Mouse (Mus musculus): ENCODE measurements around the gene Akr1c19.
A peak's percentile ranks its signal among the peaks of the same experiment; 100 is the strongest.
"Not testable (repeated sequence)": the region's sequence is repeated elsewhere in the genome, so short reads cannot be mapped to it uniquely, and the experiment has no call there.

Gene Akr1c19

GRCm38 (mm10) chr13:4265455-4265854, 37.0 kb downstream of the Akr1c19 start:
- not testable (repeated sequence) for DNase-seq (ENCODE audit: low spot score in 2 of 2)

- DNase-seq (ENCODE audit: low spot score in 2 of 2): no peak
Observed at GRCm38 (mm10) chr13:4270860-4271259, 42.4 kb downstream of the Akr1c19 start.

- no peak for DNase-seq (ENCODE audit: low spot score in 2 of 2)
Observed at GRCm38 (mm10) chr13:4277526-4277925, 49.0 kb downstream of the Akr1c19 start.

- DNase-seq (ENCODE audit: low spot score in 2 of 2): no peak
Observed at GRCm38 (mm10) chr13:4279284-4279683, 50.8 kb downstream of the Akr1c19 start, which contains the start of gene Akr1c12. Gene Akr1c12 (minus strand): TSS chr13:4279433.

DNA sequence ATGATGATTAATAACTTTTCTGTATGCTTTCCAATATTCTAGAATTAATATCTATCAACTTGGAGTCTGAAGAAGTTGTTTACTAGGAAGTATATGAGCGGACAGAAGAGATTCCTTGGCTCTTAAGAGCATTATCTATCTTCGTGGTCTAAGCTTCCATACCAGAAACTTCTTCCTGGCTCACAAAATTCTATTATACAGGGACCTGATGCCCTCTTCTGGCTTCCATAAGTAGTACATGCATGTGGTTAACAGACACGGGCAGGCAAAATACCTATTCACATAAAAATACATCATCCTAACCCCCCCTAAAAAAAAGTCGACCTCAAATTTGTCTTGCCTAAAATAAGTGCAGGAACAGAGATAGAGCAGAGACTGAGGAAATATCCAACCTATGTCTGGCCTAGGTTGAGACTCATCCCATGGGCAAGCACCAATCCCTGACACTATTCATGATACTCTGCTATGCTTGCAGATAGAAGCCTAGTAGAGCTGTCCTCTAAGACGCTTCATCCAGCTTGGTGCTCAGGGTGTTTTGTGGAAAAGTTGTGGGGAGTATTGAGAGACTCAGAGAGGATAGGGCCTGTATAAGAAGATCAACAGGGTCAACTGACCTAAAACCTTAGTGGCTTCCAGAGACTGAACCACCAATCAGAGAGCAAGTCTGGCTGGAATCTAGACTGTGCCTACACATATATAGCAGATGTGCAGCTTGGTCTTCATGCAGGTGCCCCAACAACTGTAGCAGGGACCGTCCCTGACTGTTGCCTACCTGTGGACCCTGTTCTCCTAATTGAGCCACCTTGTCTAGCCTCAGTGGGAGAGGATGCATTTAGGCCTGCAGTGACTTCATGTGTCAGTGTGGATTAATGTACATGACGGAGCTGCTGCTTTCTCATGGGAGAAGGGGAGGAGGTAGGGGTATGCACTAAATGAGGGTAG, 53.2 kb downstream of the Akr1c19 start:
- peak; percentile 5 to 52 for DNase-seq (ENCODE audit: low spot score in 2 of 2)

- DNase-seq (ENCODE audit: low spot score in 2 of 2): no peak
Observed at GRCm38 (mm10) chr13:4296991-4297390, 68.5 kb downstream of the Akr1c19 start.
